Mouse (Mus musculus): ENCODE measurements at regions not wholly inside any gene's neighbourhood (a gene's known extent, or its start where the extent isn't known, plus 50 kb on each side); places are given as distances from the start of the nearest gene placed in this dataset.

DNA sequence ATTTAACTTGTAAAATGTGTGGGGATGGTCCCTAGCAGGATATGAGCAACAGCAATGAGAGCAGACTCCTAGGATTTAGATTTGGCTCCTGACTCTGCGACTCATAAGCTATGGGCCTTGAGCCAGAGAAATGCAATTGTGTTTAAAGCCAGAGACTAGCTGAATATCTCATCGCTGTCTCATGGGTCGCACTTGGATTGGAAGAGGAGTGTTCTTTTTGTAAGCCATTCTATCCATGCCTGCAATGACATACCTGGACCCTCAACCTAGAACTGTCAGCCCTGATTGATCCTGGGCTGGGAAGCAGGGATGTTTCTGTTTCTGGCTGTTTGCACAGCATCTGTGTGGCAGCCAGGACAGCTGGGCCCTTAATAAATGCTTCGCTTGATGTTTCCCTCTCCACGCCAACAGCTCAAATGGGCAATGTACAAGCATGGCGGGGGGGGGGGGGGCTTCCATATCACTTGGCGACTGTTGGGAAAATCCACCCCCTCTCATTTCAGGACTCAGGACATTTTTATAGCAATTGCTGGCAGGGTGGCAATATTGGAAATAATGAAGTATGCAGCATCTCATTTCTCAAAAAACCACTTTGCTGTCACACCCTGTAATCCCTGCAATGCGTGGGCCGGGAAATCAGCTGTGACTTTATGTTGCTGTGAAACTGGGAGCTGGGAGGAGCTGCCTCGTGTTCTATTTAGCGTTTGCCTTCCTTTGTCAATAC lies 338.0 kb downstream of the Hs3st1 start:
- peaks cover 14% of the 10 kb centered on the region for H3K4me1 ChIP-seq
- no peaks in the 10 kb centered on the region for H3K9me3 ChIP-seq
- H3K27me3 ChIP-seq (ENCODE audit: poor library complexity, severe bottlenecking), result no peaks in the 10 kb centered on the region
- no peak for DNase-seq (ENCODE audit: extremely low spot score, low spot score)
- H3K36me3 ChIP-seq (replicated peaks), result no peaks in the 10 kb centered on the region
- 65% methylated on average over 11 of the region's 11 CpGs for WGBS
- no peak overlapping the region for H3K4me3 ChIP-seq
- no peak overlapping the region for H3K27ac ChIP-seq

DNA sequence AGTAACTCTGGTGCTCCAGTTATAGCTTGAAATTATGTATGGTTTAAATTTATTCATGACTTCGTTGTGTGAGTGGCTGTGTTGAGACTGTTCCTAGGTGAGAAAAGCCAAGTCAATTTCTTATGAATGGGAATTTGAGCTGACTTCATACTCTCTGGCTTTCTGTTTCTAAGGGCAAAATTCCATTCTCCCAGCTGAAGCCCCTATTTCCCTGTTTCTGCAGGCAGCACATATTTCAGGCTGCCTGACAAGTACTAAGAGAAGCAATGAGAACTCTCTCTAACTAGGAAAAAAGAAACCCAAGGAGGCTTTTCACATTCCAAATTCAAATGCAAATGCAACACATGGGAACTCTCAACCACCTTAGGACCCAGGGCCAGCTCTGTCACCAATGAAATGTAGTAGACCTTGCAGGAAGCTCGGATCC lies 338.7 kb downstream of the Hs3st1 start:
- H3K36me3 ChIP-seq (replicated peaks), result no peaks in the 10 kb centered on the region
- no peak overlapping the region for H3K4me3 ChIP-seq
- H3K9me3 ChIP-seq, result no peaks in the 10 kb centered on the region
- peaks cover 14% of the 10 kb centered on the region for H3K4me1 ChIP-seq
- H3K27me3 ChIP-seq (ENCODE audit: poor library complexity, severe bottlenecking), result no peaks in the 10 kb centered on the region
- 78% methylated on average over 2 of the region's 2 CpGs for WGBS
- DNase-seq (ENCODE audit: extremely low spot score, low spot score), result no peak
- H3K27ac ChIP-seq, result no peak overlapping the region

DNA sequence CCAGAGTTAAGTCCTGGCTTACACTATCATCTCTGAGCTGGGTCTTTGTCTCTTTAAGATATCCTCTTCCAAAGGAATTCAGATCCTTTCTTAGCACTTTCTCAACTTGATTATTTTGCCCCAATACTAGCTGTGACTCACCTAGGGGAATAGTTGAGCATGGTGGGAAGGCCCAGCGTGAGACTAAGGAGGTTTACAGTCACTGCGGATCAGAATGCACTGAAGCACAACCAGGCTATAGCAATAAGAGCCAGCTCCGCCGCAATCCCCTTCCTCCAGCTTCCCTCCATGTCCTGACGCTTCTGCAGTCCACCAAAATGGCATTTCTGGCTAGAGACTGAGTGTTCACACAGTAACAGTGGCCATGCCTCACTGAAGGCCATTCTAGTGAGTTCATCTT lies 342.5 kb downstream of the Hs3st1 start:
- 52% methylated on average over 5 of the region's 5 CpGs for WGBS
- H3K4me1 ChIP-seq, result peaks cover 13% of the 10 kb centered on the region
- H3K9me3 ChIP-seq, result no peaks in the 10 kb centered on the region
- no peaks in the 10 kb centered on the region for H3K27me3 ChIP-seq (ENCODE audit: poor library complexity, severe bottlenecking)
- no peak overlapping the region for H3K4me3 ChIP-seq
- no peak for DNase-seq (ENCODE audit: extremely low spot score, low spot score)
- H3K36me3 ChIP-seq (replicated peaks), result no peaks in the 10 kb centered on the region
- no peak overlapping the region for H3K27ac ChIP-seq

DNA sequence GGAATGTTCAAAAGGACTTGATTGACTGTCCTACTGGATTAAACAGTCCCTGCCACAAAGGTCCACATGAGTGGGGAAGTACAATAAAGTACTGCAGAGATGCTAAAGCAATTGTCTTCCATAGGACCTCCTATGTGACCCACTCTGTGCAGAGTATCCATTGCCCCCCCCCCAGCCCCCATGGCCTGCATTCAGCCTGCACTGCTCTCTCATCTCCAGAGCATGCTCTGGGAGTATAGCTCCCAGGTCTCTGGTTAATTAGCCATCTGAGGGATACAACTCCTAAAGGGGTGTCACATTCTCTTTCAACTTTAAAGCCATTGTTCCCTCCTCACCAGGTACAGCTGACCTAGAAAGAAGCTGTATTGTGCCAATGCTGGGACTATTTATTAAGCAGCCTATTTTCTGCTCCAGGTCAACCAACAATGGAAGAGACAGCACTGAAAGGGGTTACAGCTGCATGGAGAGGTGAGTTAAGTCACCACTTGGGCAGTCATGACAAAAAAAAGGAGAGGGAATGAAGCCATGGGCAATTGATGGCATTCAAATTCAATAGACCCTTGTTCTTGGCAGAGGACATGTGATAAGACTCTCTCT lies 364.8 kb downstream of the Hs3st1 start:
- Histone ChIP-seq H3K9me3 (no peaks in the 10 kb centered on the region), H3K36me3 (replicated peaks) (no peaks in the 10 kb centered on the region), H3K27me3 (ENCODE audit: poor library complexity, severe bottlenecking) (no peaks in the 10 kb centered on the region), H3K4me3 (no peak overlapping the region), H3K27ac (no peak overlapping the region), H3K4me1 (0 out of 2 replicates have a peak, but pooled peaks cover 5% of the 10 kb centered on the region)
- no peak for DNase-seq (ENCODE audit: extremely low spot score, low spot score)

DNA sequence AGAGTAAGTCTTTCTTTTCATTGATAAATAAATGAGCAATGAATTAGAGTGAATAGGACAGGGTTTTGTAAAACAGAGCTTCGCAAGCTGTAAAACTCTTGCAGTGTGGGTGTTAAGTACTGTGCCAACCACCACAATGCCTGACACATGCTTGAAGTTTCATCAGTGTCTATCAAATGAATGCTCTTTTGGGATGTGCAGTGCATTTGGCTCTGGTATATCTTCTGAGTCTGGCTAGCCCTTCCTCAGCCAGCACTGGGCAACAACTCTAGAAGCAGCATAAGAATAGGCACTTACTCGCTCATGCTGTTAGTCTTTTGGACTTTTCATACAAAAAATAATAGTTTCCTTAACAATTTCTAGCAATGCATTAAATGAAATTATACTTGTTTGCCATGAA lies 370.9 kb downstream of the Hs3st1 start:
- no peak for DNase-seq (ENCODE audit: extremely low spot score, low spot score)
- Histone ChIP-seq H3K27me3 (ENCODE audit: poor library complexity, severe bottlenecking) (no peaks in the 10 kb centered on the region), H3K9me3 (no peaks in the 10 kb centered on the region), H3K36me3 (replicated peaks) (no peaks in the 10 kb centered on the region), H3K4me3 (no peak overlapping the region), H3K27ac (no peak overlapping the region), H3K4me1 (peaks cover 3% of the 10 kb centered on the region; the same call in 1 of the 2 replicates)
- 90% methylated on average over 2 of the region's 2 CpGs for WGBS

DNA sequence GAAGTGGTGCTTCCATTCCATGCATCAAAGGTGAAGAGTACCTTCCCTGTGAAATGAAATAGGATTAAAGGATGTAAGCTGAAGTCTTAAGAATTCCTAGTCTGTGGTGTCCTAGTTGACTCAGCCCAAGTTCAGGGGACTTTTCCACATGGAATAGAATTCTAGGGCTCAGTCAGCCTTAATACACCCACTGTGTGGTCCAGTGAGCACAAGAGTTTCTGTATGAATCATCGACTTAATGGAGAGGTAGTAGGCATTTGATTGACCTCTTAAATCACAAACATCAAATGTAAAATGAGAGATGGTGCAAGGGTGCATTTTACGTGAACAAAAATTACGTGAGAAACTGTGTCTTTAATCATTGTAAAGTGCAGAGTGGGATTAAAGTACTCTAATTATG lies 381.1 kb downstream of the Hs3st1 start:
- H3K27ac ChIP-seq, result no peak overlapping the region
- H3K4me3 ChIP-seq, result no peak overlapping the region
- no peak for DNase-seq (ENCODE audit: extremely low spot score, low spot score)
- no peaks in the 10 kb centered on the region for H3K9me3 ChIP-seq
- no peaks in the 10 kb centered on the region for H3K36me3 ChIP-seq (replicated peaks)
- H3K27me3 ChIP-seq (ENCODE audit: poor library complexity, severe bottlenecking), result no peaks in the 10 kb centered on the region
- 90% methylated on average over 3 of the region's 3 CpGs for WGBS
- no peaks in the 10 kb centered on the region for H3K4me1 ChIP-seq

DNA sequence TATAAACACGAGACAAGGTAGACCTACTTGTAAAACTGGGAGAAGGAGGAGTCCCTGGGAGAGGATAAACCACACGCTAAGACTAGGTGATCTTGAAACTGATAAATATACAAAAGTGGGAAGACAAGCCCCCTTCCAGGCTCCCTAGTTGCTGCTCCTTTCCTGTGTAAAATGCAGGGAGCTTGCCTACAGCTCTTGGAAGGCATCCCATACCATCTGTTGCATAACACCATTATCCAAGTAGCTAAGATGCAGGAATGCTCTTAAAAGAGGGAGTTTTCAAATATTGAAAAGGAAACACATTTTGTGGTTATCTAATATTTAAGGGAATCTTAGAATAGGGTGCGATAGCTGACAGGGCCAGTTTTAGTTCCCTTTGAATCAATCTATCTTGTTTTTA lies 406.6 kb downstream of the Hs3st1 start:
- H3K9me3 ChIP-seq, result no peaks in the 10 kb centered on the region

DNA sequence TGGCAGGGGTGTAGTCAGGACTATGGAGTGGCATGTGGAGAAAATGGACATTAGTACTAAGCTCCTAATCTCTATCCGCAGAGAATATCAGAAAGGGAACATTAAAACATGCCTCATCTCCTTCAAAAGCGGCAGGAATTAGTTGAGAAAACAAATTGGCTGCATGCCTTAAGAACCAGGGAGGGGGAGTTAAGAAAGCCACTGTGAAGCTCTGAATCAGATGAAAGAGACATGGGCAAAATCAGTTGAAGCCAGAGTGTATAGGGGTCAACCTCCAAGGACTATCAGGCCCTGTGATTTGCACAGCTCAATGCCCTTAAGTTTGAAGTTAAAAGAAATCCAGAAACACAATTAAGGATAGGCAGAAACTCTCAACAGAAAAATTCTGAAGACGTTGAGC lies 408.3 kb downstream of the Hs3st1 start:
- no peak overlapping the region for H3K27ac ChIP-seq
- H3K4me1 ChIP-seq, result peaks cover 19% of the 10 kb centered on the region
- no peak for DNase-seq (ENCODE audit: extremely low spot score, low spot score)
- H3K27me3 ChIP-seq (ENCODE audit: poor library complexity, severe bottlenecking), result no peaks in the 10 kb centered on the region; the same call in 1 of the 2 replicates
- no peak overlapping the region for H3K4me3 ChIP-seq
- 40% methylated on average over 3 of the region's 3 CpGs for WGBS
- no peaks in the 10 kb centered on the region for H3K9me3 ChIP-seq
- H3K36me3 ChIP-seq (replicated peaks), result no peaks in the 10 kb centered on the region

More for the DNA sequence above, 406.6 kb downstream of the Hs3st1 start:
- H3K27ac ChIP-seq, result no peak overlapping the region
- no peaks in the 10 kb centered on the region for H3K27me3 ChIP-seq (ENCODE audit: poor library complexity, severe bottlenecking)
- H3K4me3 ChIP-seq, result no peak overlapping the region
- no peak for DNase-seq (ENCODE audit: extremely low spot score, low spot score)
- H3K36me3 ChIP-seq (replicated peaks), result no peaks in the 10 kb centered on the region
- WGBS, result 88% methylated on average over 3 of the region's 3 CpGs
- peaks cover 15% of the 10 kb centered on the region for H3K4me1 ChIP-seq

DNA sequence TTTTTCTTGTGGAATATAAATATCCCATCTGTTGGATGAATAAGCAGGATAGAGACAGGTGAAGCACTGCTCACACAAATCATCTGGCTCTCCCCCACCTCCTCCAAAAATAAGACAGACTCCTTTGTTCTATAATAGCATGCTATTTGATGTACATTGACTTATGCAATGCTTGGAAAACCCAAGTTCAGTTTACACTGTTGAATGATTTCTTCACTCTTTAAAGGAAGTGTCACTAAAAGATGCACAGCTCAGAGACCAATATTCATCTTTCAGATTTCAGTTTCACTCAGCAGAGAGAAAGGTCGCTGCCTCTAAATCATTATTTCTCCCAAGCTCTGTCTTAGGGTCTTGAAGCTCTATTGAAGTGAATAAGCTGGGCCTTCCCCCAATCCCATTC lies 417.4 kb downstream of the Hs3st1 start:
- DNase-seq (ENCODE audit: extremely low spot score, low spot score), result no peak
- WGBS, result 88% methylated on average over 1 of the region's 1 CpGs
- H3K4me3 ChIP-seq, result no peak overlapping the region
- no peaks in the 10 kb centered on the region for H3K9me3 ChIP-seq
- no peaks in the 10 kb centered on the region for H3K36me3 ChIP-seq (replicated peaks)
- H3K27ac ChIP-seq, result no peak overlapping the region
- H3K4me1 ChIP-seq, result no peaks in the 10 kb centered on the region
- H3K27me3 ChIP-seq (ENCODE audit: poor library complexity, severe bottlenecking), result no peaks in the 10 kb centered on the region; the same call in 1 of the 2 replicates

DNA sequence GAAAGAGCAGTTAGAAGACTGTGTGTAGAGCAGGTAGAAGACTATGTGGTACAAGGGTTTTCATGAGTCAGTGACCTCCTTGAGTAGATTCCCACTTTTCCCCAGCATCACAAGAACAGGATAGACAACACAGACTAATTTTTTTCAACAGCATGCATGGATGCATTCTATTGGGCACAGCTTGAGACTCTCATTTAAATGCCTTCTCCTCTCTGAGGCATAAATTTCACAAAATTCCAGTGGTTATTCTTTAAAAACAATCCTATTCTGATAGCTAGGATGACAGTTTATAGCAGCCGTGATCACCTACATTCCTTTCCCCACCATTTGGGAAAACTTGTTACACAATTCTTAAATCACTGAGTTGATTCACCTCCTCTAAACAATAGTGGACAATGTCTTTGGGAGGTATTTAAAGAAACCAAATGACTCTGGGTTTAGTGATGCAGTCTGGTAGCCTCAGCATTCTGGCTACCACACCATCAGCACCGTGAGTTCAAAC lies 418.7 kb downstream of the Hs3st1 start:
- no peak for DNase-seq (ENCODE audit: extremely low spot score, low spot score)
- Histone ChIP-seq H3K27me3 (ENCODE audit: poor library complexity, severe bottlenecking) (no peaks in the 10 kb centered on the region), H3K9me3 (no peaks in the 10 kb centered on the region), H3K4me3 (no peak overlapping the region), H3K36me3 (replicated peaks) (no peaks in the 10 kb centered on the region), H3K4me1 (no peaks in the 10 kb centered on the region), H3K27ac (no peak overlapping the region)
- WGBS, result 91% methylated on average over 2 of the region's 2 CpGs

DNA sequence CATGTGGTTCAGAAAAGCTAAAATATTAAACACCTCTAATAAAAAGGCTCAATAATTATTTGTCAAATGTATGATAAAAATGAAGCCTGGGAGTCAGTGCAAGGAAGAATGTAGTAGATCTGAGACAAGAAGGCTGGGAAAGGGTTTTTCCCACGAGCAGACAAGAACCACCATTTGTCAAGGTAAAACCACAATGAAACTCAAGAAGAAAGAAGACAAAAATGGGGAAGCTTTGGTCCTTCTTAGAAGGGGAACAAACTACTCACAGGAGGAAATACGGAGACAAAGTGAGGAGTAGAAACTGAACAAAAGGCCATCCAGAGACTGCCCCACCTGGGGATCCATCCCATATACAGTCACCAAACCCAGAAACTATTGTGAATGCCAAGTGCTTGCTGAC lies 420.0 kb downstream of the Hs3st1 start:
- Histone ChIP-seq H3K4me3 (no peak overlapping the region), H3K36me3 (replicated peaks) (no peaks in the 10 kb centered on the region), H3K27me3 (ENCODE audit: poor library complexity, severe bottlenecking) (no peaks in the 10 kb centered on the region), H3K27ac (no peak overlapping the region), H3K4me1 (no peaks in the 10 kb centered on the region), H3K9me3 (no peaks in the 10 kb centered on the region)
- 87% methylated on average over 2 of the region's 2 CpGs for WGBS
- DNase-seq (ENCODE audit: extremely low spot score, low spot score), result no peak

DNA sequence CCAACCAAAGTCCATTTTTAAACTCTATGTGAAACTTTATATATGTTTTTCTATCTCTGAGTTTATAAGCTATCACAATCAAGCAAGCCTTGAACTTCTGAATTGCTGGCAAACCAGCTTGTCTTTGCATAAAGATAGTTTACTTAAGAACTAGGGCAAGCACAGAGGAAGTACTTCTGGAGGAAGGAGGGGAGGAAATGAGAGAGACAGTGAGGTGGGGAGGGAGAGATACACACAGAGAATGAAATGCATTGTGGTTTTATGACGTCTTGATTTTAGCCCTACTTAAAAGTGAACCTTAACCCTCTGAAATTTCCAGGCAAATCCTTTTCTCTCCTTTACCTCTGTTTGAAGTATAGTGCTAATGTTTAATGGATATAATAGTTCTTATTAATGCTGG lies 421.0 kb downstream of the Hs3st1 start:
- 95% methylated on average over 1 of the region's 1 CpGs for WGBS
- Histone ChIP-seq H3K9me3 (no peaks in the 10 kb centered on the region), H3K4me1 (no peaks in the 10 kb centered on the region)

DNA sequence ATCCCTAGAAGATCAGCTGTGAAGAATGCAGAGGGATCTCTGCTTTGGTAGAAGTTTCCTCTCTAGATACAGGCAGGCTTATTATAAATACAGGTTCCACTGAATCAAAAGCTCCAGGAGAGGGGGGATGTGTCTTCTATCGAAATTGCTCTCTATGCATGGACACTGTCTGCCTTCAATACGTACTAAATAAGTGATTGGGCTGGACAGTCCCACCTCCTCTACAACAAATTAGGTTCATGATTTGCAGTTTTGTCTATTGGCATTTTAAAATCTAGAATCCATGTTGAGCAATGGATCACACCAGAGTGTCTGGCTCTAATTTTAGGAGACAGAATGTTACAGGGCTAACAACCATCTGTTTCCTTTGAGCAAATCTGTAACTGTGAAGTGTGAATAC lies 429.9 kb downstream of the Hs3st1 start:
- H3K9me3 ChIP-seq, result no peaks in the 10 kb centered on the region
- no peaks in the 10 kb centered on the region for H3K36me3 ChIP-seq (replicated peaks)
- H3K27ac ChIP-seq, result no peak overlapping the region
- no peak for DNase-seq (ENCODE audit: extremely low spot score, low spot score)
- H3K27me3 ChIP-seq (ENCODE audit: poor library complexity, severe bottlenecking), result no peaks in the 10 kb centered on the region
- peaks cover 24% of the 10 kb centered on the region for H3K4me1 ChIP-seq
- H3K4me3 ChIP-seq, result no peak overlapping the region
- WGBS, result 77% methylated on average over 2 of the region's 2 CpGs

More for the DNA sequence above, 421.0 kb downstream of the Hs3st1 start:
- no peak for DNase-seq (ENCODE audit: extremely low spot score, low spot score)
- Histone ChIP-seq H3K27ac (no peak overlapping the region), H3K4me3 (no peak overlapping the region), H3K27me3 (ENCODE audit: poor library complexity, severe bottlenecking) (no peaks in the 10 kb centered on the region), H3K36me3 (replicated peaks) (no peaks in the 10 kb centered on the region)

Data from forebrain, embryonic 10.5 days (tissue).